Mouse (Mus musculus) liver, embryonic 16.5 days (tissue): ENCODE measurements around the gene Elmo3. TPM values are rescaled to one million over a fixed set of nuclear protein-coding genes. Genes with fewer than 3 reads are reported as not detected.

Source experiments
- ATAC-seq: fragments of 200-750 bp; cut with Nextera tagmentation; 2 replicates; pipeline ENCODE4 v1.8.0; 2017; ENCODE audit warnings: low read depth, mild to moderate bottlenecking, moderate number of reproducible peaks, moderate library complexity
- H3K27ac ChIP-seq: fragments of 300-500 bp; sonication (generic); 2 replicates; pipeline ENCODE4 v1.5.1; 2014; ENCODE audit warnings: mild to moderate bottlenecking, low read length
- H3K27me3 ChIP-seq: fragments of 300-500 bp; sonication (generic); 2 replicates; pipeline ENCODE4 v1.6.1; 2014; ENCODE audit warnings: low read depth, low read length, mixed read lengths; ENCODE audit not compliant: control insufficient read depth, insufficient read depth
- H3K36me3 ChIP-seq: fragments of 300-500 bp; sonication (generic); 2 replicates; pipeline ENCODE4 v1.6.1; 2014; ENCODE audit warnings: mild to moderate bottlenecking; ENCODE audit not compliant: control insufficient read depth, insufficient read depth
- H3K4me1 ChIP-seq: fragments of 300-500 bp; sonication (generic); 2 replicates; pipeline ENCODE4 v1.6.1; 2014; ENCODE audit warnings: low read depth, low read length, mixed read lengths; ENCODE audit not compliant: control insufficient read depth
- H3K4me2 ChIP-seq: fragments of 300-500 bp; sonication (generic); 2 replicates; pipeline ENCODE4 v1.6.1; 2014; ENCODE audit warnings: low read depth, low read length, mixed read lengths
- H3K4me3 ChIP-seq: fragments of 300-500 bp; sonication (generic); 2 replicates; pipeline ENCODE4 v1.5.1; 2014; ENCODE audit warnings: low read depth, mild to moderate bottlenecking, low read length
- H3K9ac ChIP-seq: fragments of 300-500 bp; sonication (generic); 2 replicates; pipeline ENCODE4 v1.6.1; 2014; ENCODE audit warnings: low read depth, low read length
- H3K9me3 ChIP-seq: fragments of 300-500 bp; sonication (generic); replicated peaks from 2 replicates; pipeline ENCODE4 v1.6.1; 2016; ENCODE audit warnings: low read length; ENCODE audit not compliant: control insufficient read depth
- WGBS: fragments of 180-500 bp; shearing (Covaris S2); extraction: QIAGEN DNeasy Blood & Tissue Kit; methylation state at CpG from one replicate; pipeline ENCODE4 v1.1.7; 2014; ENCODE audit not compliant: insufficient replicate concordance; 5-methylcytosine and 5-hydroxymethylcytosine counted together
- polyA plus RNA-seq: library from polyadenylated mRNA; unstranded; fragments of >200 nt; fragmentation: Nextera tagmentation; extraction: Ambion mirVana; gene quantifications from 2 replicates; pipeline ENCODE4 v1.2.1, GENCODE M21; 2015

Gene Elmo3
- polyA plus RNA-seq, 1 experiment from 2014 or later = 5.3 TPM

DNA sequence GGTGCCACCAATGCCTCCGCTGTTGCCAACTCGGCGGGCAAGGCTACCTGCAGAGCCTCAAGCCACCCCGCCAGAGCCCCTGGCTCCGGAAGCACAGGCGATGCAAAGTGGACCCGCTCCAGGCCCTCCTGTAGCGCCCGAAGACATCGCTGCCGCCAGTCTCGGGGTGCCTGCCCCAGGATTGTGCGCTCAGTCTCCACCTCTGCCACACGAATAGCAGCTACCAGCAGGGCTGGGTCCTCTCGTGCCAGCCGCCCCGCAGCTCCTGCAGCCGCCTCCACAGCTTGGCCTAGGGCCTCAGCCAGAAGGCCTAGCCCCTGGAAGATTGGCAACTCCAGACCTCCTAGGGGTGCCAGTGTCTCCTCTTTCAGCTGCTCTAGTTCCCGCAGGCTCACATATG is 12.0 kb upstream of the Elmo3 start:
- 83% methylated on average over 19 of the region's 19 CpGs for WGBS
- Histone ChIP-seq H3K4me3 (no peak overlapping the region), H3K9ac (no peak overlapping the region), H3K36me3 (no peaks in the 10 kb centered on the region), H3K9me3 (no peaks in the 10 kb centered on the region), H3K4me1 (peaks cover 30% of the 10 kb centered on the region), H3K4me2 (no peak overlapping the region), H3K27ac (no peak overlapping the region), H3K27me3 (peaks cover 15% of the 10 kb centered on the region)
- no peak for ATAC-seq

- 71% methylated on average over 9 of the region's 9 CpGs for WGBS
- Histone ChIP-seq H3K4me2 (no peak overlapping the region), H3K9me3 (no peaks in the 10 kb centered on the region), H3K27ac (no peak overlapping the region), H3K36me3 (peaks cover 4% of the 10 kb centered on the region; the same call in 1 of the 2 replicates), H3K27me3 (peaks cover 11% of the 10 kb centered on the region), H3K4me3 (peak overlapping the region; percentile 0; the same call in 1 of the 2 replicates), H3K4me1 (peaks cover 27% of the 10 kb centered on the region), H3K9ac (no peak overlapping the region)
- no peak for ATAC-seq
Measured at GRCm38 (mm10) chr8:105294776-105295175, 10.6 kb upstream of the Elmo3 start.

DNA sequence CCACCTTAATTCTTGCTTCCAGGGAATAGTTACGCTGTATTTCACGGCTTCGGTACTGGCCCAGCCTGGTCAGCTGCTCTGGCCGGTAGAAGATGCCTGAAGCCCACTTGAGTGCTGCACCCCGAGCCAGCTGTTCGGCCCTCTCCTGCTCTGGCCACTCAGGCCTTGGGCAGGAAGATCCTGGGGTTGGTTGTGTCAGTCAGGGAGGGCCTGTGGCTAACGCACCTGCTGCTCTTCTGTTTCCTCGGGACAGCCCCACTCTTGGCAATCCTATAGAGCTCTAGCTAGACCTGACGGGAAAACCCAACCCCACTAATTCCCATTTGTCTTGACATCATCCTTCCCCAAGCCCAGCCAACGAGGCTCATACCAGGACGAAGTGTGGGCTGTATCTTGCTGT is 10.1 kb upstream of the Elmo3 start:
- peaks cover 23% of the 10 kb centered on the region for H3K4me1 ChIP-seq
- no peak overlapping the region for H3K9ac ChIP-seq
- peak overlapping the region; percentile 0; the same call in 1 of the 2 replicates for H3K4me3 ChIP-seq
- no peak overlapping the region for H3K27ac ChIP-seq
- no peak overlapping the region for H3K4me2 ChIP-seq
- ATAC-seq = no peak
- H3K9me3 ChIP-seq = no peaks in the 10 kb centered on the region
- H3K27me3 ChIP-seq = peaks cover 6% of the 10 kb centered on the region
- 60% methylated on average over 11 of the region's 11 CpGs for WGBS
- peaks cover 6% of the 10 kb centered on the region for H3K36me3 ChIP-seq

- Histone ChIP-seq H3K36me3 (peaks cover 13% of the 10 kb centered on the region), H3K27ac (peak within 1 kb of the TSS; percentile 86), H3K27me3 (no peaks in the 10 kb centered on the region), H3K4me2 (peak within 1 kb of the TSS; percentile 80), H3K4me1 (peaks cover 19% of the 10 kb centered on the region), H3K9me3 (no peaks in the 10 kb centered on the region), H3K4me3 (peak within 1 kb of the TSS; percentile 97), H3K9ac (peak within 1 kb of the TSS; percentile 98)
- 23% methylated on average over 11 of the region's 11 CpGs for WGBS
- ATAC-seq = no peak
Measured at GRCm38 (mm10) chr8:105295895-105296573, 9.4 kb upstream of the Elmo3 start, which contains the start of gene Exoc3l. TSS of gene Exoc3l (minus strand) at chr8:105296101.

DNA sequence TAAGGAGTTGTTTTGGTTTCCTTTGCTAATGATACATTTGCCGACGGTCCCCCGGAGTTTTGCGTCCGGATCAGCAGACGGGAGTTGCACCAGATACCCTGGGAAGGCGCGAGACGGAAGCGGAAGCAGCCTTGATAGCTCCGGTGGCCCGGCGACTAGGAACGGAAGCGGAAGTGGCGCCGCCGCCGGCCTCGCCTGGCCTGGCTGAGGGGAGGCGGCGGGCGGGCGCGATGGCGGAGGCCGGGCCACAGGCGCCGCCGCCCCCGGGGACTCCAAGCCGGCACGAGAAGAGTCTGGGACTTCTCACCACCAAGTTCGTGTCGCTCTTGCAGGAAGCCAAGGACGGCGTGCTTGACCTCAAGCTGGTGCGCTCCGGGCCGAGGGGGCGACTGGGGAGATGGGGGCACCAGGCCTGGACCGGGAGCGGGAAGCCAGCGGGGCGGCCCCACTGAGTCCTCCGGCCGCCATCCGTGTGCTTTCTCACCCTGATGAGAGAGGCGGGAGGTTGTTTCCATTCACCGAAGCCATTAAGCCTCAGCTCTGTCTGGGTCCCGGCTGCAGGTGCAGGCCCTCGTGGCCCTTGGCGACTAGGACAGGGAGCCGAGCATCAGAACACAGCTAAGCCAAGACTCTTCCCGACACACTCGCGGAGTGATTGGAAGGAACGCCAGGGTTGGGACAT is 7.7 kb upstream of the Elmo3 start, which contains the start of gene E2f4:
TSS of gene E2f4 (plus strand) at position 153 of the 682 bp plus-strand sequence.
- H3K4me1 ChIP-seq = peaks cover 28% of the 10 kb centered on the region
- no peaks in the 10 kb centered on the region for H3K9me3 ChIP-seq
- H3K36me3 ChIP-seq = peaks cover 29% of the 10 kb centered on the region
- H3K4me3 ChIP-seq = peak within 1 kb of the TSS; percentile 97
- no peaks in the 10 kb centered on the region for H3K27me3 ChIP-seq
- peak; percentile 66 for ATAC-seq
- under 1% methylated on average over 52 of the region's 58 CpGs for WGBS
- H3K9ac ChIP-seq = peak within 1 kb of the TSS; percentile 98
- peak within 1 kb of the TSS; percentile 86 for H3K27ac ChIP-seq
- peak within 1 kb of the TSS; percentile 80 for H3K4me2 ChIP-seq

- 18% methylated on average over 18 of the region's 18 CpGs for WGBS
- ATAC-seq = 0 out of 2 replicates have a peak, but pooled peaks have one; percentile 4
- H3K9ac ChIP-seq = peak overlapping the region; percentile 98
- H3K27ac ChIP-seq = peak overlapping the region; percentile 86
- peaks cover 37% of the 10 kb centered on the region for H3K36me3 ChIP-seq
- H3K9me3 ChIP-seq = no peaks in the 10 kb centered on the region
- peak overlapping the region; percentile 80 for H3K4me2 ChIP-seq
- peak overlapping the region; percentile 97 for H3K4me3 ChIP-seq
- H3K4me1 ChIP-seq = peaks cover 38% of the 10 kb centered on the region
- no peaks in the 10 kb centered on the region for H3K27me3 ChIP-seq
Measured at GRCm38 (mm10) chr8:105298351-105299252, 6.8 kb upstream of the Elmo3 start.

DNA sequence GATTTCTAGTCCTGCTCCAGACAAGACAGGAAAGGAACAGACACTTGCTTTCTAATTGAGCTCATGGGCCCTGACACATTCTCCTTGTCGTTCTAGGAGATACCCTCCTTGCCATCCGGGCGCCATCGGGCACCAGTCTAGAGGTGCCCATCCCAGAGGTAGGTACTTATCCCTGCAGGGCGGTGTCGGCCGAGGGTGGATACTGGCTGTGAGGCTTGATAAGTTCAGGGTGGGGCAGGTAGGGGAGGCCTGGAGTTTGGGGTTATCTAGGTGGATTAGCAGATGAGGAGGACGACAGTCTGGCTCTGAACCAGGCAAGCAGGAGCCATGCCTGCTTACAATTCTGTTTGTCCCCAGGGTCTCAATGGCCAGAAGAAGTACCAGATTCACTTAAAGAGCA is 5.4 kb upstream of the Elmo3 start:
- Histone ChIP-seq H3K9me3 (no peaks in the 10 kb centered on the region), H3K36me3 (peaks cover 50% of the 10 kb centered on the region), H3K9ac (peak overlapping the region; percentile 98), H3K27ac (peak overlapping the region; percentile 86), H3K4me3 (peak overlapping the region; percentile 97), H3K4me2 (peak overlapping the region; percentile 83), H3K4me1 (peaks cover 51% of the 10 kb centered on the region), H3K27me3 (no peaks in the 10 kb centered on the region)
- ATAC-seq = peak; percentile 94
- 30% methylated on average over 8 of the region's 8 CpGs for WGBS

DNA sequence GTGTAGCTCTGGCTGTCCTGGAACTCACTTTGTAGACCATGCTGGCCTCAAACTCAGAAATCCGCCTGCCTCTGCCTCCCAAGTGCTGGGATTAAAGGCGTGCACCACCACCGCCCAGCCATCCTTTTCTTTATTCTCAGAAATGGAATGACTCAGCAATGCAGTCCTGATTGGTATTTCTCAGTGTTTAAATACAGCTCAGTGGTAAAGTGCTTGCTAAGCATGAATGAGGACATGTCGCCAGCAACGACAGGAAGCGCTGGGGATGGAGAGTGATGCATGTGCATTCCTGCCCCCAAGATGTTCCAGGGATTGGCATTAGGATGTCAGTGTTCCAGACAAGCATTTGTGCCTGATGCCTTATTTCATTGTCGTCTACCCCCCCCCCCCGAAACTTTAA is 2.0 kb upstream of the Elmo3 start:
- Histone ChIP-seq H3K9me3 (no peaks in the 10 kb centered on the region), H3K4me3 (no peak overlapping the region), H3K27ac (peak overlapping the region; percentile 60), H3K9ac (no peak overlapping the region), H3K36me3 (peaks cover 69% of the 10 kb centered on the region), H3K27me3 (no peaks in the 10 kb centered on the region), H3K4me1 (peaks cover 61% of the 10 kb centered on the region), H3K4me2 (peak overlapping the region; percentile 83; the same call in 1 of the 2 replicates)
- no peak for ATAC-seq
- WGBS = 56% methylated on average over 8 of the region's 8 CpGs
